Mouse (Mus musculus) spleen, adult 2 months (tissue): ENCODE measurements around the gene Btg3.

Source experiments
- CTCF ChIP-seq: fragments of 200-500 bp; IDR thresholded peaks from 2 replicates; pipeline ENCODE4 v1.5.1; 2011; ENCODE audit warnings: mild to moderate bottlenecking, inconsistent platforms; ENCODE audit not compliant: insufficient read depth, insufficient read length, insufficient replicate concordance; ENCODE audit errors: extremely low read depth
- POLR2A ChIP-seq: fragments of 200-500 bp; IDR thresholded peaks from 2 replicates; pipeline ENCODE4 v1.6.1; 2011; ENCODE audit warnings: low read depth, low read length, inconsistent platforms

GRCm38 (mm10) chr16:78306606-78307005, 70.4 kb downstream of the Btg3 start:
- no peak for TF ChIP-seq POLR2A
- no peak for TF ChIP-seq CTCF
